Mouse (Mus musculus): ENCODE results near the gene Armc10. TPM values are rescaled to one million over a fixed set of nuclear protein-coding genes. Genes with fewer than 3 reads are reported as not detected.
"Not testable (repeated sequence)": the region's sequence is repeated elsewhere in the genome, so short reads cannot be mapped to it uniquely, and the experiment has no call there.

The Armc10 gene
- 7.4 TPM in 2 replicates for polyA plus RNA-seq (2015; fragmentation: Nextera tagmentation; extraction: Ambion mirVana)

- peak within 1 kb of the TSS; percentile 78 for H3K27ac ChIP-seq (ENCODE audit: low read depth)
- H3K36me3 ChIP-seq (replicated peaks; ENCODE audit: insufficient read depth, low read length) = peaks cover 17% of the 10 kb centered on the region
- peak within 1 kb of the TSS; percentile 83 for H3K9ac ChIP-seq (replicated peaks)
- no peaks in the 10 kb centered on the region for H3K9me3 ChIP-seq (ENCODE audit: low read length)
- TF ChIP-seq CTCF (IDR thresholded peaks at IDR 0.05; ENCODE audit: low read depth) (peak; percentile 32), EP300 (IDR thresholded peaks at IDR 0.05; ENCODE audit: low read depth) (no peak)
- peak within 1 kb of the TSS; percentile 95 for H3K4me2 ChIP-seq (ENCODE audit: low read depth, low read length)
- DNase-seq = peak; percentile 88
- H3K27me3 ChIP-seq (ENCODE audit: insufficient read depth, low read length) = no peaks in the 10 kb centered on the region; the same call in 1 of the 2 replicates
- H3K4me3 ChIP-seq (ENCODE audit: low read depth, low read length) = peak within 1 kb of the TSS; percentile 78
- H3K4me1 ChIP-seq (ENCODE audit: insufficient read depth) = peaks cover 22% of the 10 kb centered on the region
- WGBS (ENCODE audit: insufficient replicate concordance) = 2% methylated on average over 34 of the region's 40 CpGs
- ATAC-seq = peak; percentile 95
These were observed at the start of gene Armc10, which contains the start of gene Fbxl13 for GRCm38 (mm10) chr5:21645439-21646132. Armc10 (plus strand) TSS chr5:21645813. Fbxl13 (minus strand) TSS chr5:21645634.

GRCm38 (mm10) chr5:21599536-21599935 lies 46.1 kb upstream of the Armc10 start:
- not testable (repeated sequence) for H3K36me3 ChIP-seq (replicated peaks; ENCODE audit: insufficient read depth, low read length); H3K27me3 ChIP-seq (ENCODE audit: insufficient read depth, low read length); H3K27ac ChIP-seq (ENCODE audit: low read depth); H3K4me3 ChIP-seq (ENCODE audit: low read depth, low read length); H3K9ac ChIP-seq (replicated peaks); DNase-seq; H3K4me1 ChIP-seq (ENCODE audit: insufficient read depth); H3K9me3 ChIP-seq (ENCODE audit: low read length); H3K4me2 ChIP-seq (ENCODE audit: low read depth, low read length); ATAC-seq
- WGBS (ENCODE audit: insufficient replicate concordance) = 57% methylated on average over 2 of the region's 2 CpGs

- Histone ChIP-seq H3K4me3 (ENCODE audit: low read depth, low read length) (no peak overlapping the region), H3K4me2 (ENCODE audit: low read depth, low read length) (no peak overlapping the region), H3K27ac (ENCODE audit: low read depth) (no peak overlapping the region), H3K36me3 (replicated peaks; ENCODE audit: insufficient read depth, low read length) (no peaks in the 10 kb centered on the region), H3K9ac (replicated peaks) (no peak overlapping the region), H3K4me1 (ENCODE audit: insufficient read depth) (no peaks in the 10 kb centered on the region), H3K27me3 (ENCODE audit: insufficient read depth, low read length) (no peaks in the 10 kb centered on the region), H3K9me3 (ENCODE audit: low read length) (no peaks in the 10 kb centered on the region)
- 81% methylated on average over 4 of the region's 4 CpGs for WGBS (ENCODE audit: insufficient replicate concordance)
- ATAC-seq (no peak), DNase-seq (no peak)
- no peak for TF ChIP-seq CTCF (IDR thresholded peaks at IDR 0.05; ENCODE audit: low read depth)
- TF ChIP-seq EP300 (IDR thresholded peaks at IDR 0.05; ENCODE audit: low read depth) = no peak
These were observed 45.7 kb upstream of the Armc10 start for GRCm38 (mm10) chr5:21599961-21600360.

DNA sequence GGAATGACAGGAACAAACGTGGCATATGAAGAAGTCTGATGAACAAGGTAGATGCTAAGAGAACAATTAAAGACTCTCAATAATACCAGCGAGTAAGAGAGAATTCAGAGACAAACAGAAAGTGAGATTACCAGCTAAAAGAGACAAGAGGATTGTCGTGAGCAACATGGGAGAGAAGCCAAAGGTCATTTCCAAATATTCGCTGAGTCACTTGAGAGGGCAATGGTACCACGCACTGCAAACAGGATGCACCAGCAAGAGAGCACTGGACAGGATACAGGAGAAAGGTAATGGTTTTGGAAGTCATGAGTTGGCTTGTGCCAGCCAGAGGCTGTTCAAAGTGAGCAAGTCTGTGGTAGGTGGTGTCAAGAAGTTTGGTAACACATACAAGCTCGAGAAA lies 39.7 kb upstream of the Armc10 start:
- no peak for ATAC-seq
- no peak for DNase-seq
- Histone ChIP-seq H3K27me3 (ENCODE audit: insufficient read depth, low read length) (no peaks in the 10 kb centered on the region), H3K9ac (replicated peaks) (no peak overlapping the region), H3K4me3 (ENCODE audit: low read depth, low read length) (no peak overlapping the region), H3K9me3 (ENCODE audit: low read length) (no peaks in the 10 kb centered on the region), H3K4me1 (ENCODE audit: insufficient read depth) (no peaks in the 10 kb centered on the region), H3K27ac (ENCODE audit: low read depth) (no peak overlapping the region), H3K36me3 (replicated peaks; ENCODE audit: insufficient read depth, low read length) (no peaks in the 10 kb centered on the region), H3K4me2 (ENCODE audit: low read depth, low read length) (no peak overlapping the region)
- WGBS (ENCODE audit: insufficient replicate concordance) = 46% methylated on average over 6 of the region's 6 CpGs
- no peak for TF ChIP-seq EP300 (IDR thresholded peaks at IDR 0.05; ENCODE audit: low read depth)
- no peak for TF ChIP-seq CTCF (IDR thresholded peaks at IDR 0.05; ENCODE audit: low read depth)

GRCm38 (mm10) chr5:21608311-21609304 lies 37.0 kb upstream of the Armc10 start:
- DNase-seq (no peak), ATAC-seq (no peak)
- no peak overlapping the region for H3K27ac ChIP-seq (ENCODE audit: low read depth)
- no peaks in the 10 kb centered on the region for H3K27me3 ChIP-seq (ENCODE audit: insufficient read depth, low read length)
- TF ChIP-seq EP300 (IDR thresholded peaks at IDR 0.05; ENCODE audit: low read depth) (no peak), CTCF (IDR thresholded peaks at IDR 0.05; ENCODE audit: low read depth) (no peak)
- H3K36me3 ChIP-seq (replicated peaks; ENCODE audit: insufficient read depth, low read length) = no peaks in the 10 kb centered on the region
- WGBS (ENCODE audit: insufficient replicate concordance) = 75% methylated on average over 12 of the region's 12 CpGs
- no peak overlapping the region for H3K4me2 ChIP-seq (ENCODE audit: low read depth, low read length)
- H3K9ac ChIP-seq (replicated peaks) = no peak overlapping the region
- no peak overlapping the region for H3K4me3 ChIP-seq (ENCODE audit: low read depth, low read length)
- H3K4me1 ChIP-seq (ENCODE audit: insufficient read depth) = no peaks in the 10 kb centered on the region
- H3K9me3 ChIP-seq (ENCODE audit: low read length) = no peaks in the 10 kb centered on the region

DNA sequence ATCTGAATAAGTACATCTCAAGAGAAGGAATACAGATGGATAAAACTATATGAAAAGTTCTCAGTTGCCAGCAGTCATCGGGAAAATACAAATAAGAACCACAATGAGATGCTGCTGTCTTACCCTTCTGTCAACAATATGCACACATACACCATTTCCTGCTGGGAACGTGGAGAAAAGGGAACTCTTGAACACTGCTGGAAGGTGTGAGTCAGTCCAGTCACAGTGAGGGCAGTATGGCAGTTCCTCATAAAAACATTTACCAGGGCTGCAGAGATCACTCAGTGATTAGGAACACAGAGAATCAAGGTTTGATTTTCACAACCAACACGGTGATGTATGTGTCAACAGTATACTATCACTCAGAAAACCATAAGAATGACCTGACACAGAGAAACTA lies 34.6 kb upstream of the Armc10 start:
- Histone ChIP-seq H3K9me3 (ENCODE audit: low read length) (no peaks in the 10 kb centered on the region), H3K27me3 (ENCODE audit: insufficient read depth, low read length) (no peaks in the 10 kb centered on the region), H3K4me2 (ENCODE audit: low read depth, low read length) (no peak overlapping the region), H3K9ac (replicated peaks) (no peak overlapping the region), H3K27ac (ENCODE audit: low read depth) (no peak overlapping the region), H3K4me3 (ENCODE audit: low read depth, low read length) (no peak overlapping the region), H3K4me1 (ENCODE audit: insufficient read depth) (no peaks in the 10 kb centered on the region), H3K36me3 (replicated peaks; ENCODE audit: insufficient read depth, low read length) (no peaks in the 10 kb centered on the region)
- ATAC-seq (no peak), DNase-seq (no peak)
- TF ChIP-seq CTCF (IDR thresholded peaks at IDR 0.05; ENCODE audit: low read depth) (no peak), EP300 (IDR thresholded peaks at IDR 0.05; ENCODE audit: low read depth) (no peak)
- WGBS (ENCODE audit: insufficient replicate concordance) = 29% methylated on average over 3 of the region's 3 CpGs

DNA sequence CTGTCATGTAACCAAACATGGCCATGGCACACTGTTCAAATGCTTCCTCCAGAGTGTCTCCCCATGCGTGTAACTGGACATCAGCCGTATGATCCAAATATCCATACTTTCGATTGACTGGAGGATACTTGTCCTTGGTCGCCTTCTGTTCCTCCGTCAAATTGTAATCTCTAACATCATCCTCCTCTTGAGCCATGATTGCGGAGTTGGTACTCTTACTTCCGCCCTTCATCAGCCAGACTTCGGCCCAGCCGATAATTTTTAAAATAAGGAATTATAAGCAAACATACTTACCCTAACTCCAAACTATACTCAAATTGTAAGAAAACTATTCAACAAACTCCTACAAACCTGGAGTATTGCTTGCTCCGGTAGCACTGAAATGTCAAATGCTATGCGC lies 31.3 kb upstream of the Armc10 start:
- H3K27me3 ChIP-seq (ENCODE audit: insufficient read depth, low read length); H3K9me3 ChIP-seq (ENCODE audit: low read length); DNase-seq; H3K27ac ChIP-seq (ENCODE audit: low read depth); H3K36me3 ChIP-seq (replicated peaks; ENCODE audit: insufficient read depth, low read length); H3K4me1 ChIP-seq (ENCODE audit: insufficient read depth); H3K4me3 ChIP-seq (ENCODE audit: low read depth, low read length); H3K9ac ChIP-seq (replicated peaks); H3K4me2 ChIP-seq (ENCODE audit: low read depth, low read length); ATAC-seq: not testable (repeated sequence)
- 89% methylated on average over 11 of the region's 11 CpGs for WGBS (ENCODE audit: insufficient replicate concordance)
